Comparison of ENCODE assay signal across 8 mouse cellular contexts in the genomic region with DNA sequence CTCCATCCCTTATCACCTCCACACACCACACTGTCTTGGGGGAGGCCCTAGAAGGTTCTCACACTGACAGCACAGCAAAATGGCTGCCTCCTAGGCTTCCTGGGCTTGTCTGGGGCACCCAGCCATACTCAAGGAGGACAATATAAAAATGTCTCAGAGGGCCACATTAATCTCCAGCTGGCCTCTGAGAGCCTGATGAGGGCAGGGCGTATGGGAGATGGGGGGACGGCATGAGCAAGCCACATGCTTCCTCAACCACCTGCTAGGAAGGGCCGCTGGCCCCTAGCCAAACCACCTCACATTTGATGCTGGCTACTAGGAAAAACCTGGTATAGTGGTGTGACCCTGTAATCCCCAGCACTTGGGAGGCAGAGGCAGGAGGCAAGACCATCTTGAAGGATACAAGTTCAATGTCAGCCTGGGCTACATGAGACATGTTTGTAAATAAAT. TPM values are rescaled to one million over a fixed set of nuclear protein-coding genes. Genes with fewer than 3 reads are reported as not detected.
DNase-seq lines count a peak whose midpoint lies in the region; ATAC-seq and TF ChIP-seq lines count a peak whose summit lies in the region.

No protein-coding gene starts in this region.

- H3K4me3 ChIP-seq in forebrain, embryonic 10.5 days, result no peak overlapping the region
- H3K4me3 ChIP-seq in forebrain, embryonic 11.5 days (ENCODE audit: low read depth, low read length), result no peak overlapping the region
- H3K4me3 ChIP-seq in lung, postnatal 0 days (ENCODE audit: low read depth, low read length), result no peak overlapping the region

- TF ChIP-seq EP300 in lung, postnatal 0 days (IDR thresholded peaks at IDR 0.05), result no peak

- WGBS in forebrain, embryonic 10.5 days, result 90% methylated on average over 3 of the region's 3 CpGs
- 83% methylated on average over 3 of the region's 3 CpGs for WGBS in forebrain, embryonic 11.5 days
- WGBS in lung, postnatal 0 days, result 55% methylated on average over 3 of the region's 3 CpGs

- H3K27me3 ChIP-seq in forebrain, embryonic 10.5 days (ENCODE audit: poor library complexity, severe bottlenecking), result no peaks in the 10 kb centered on the region
- H3K27me3 ChIP-seq in forebrain, embryonic 11.5 days (ENCODE audit: control insufficient read depth, insufficient read depth, low read length), result no peaks in the 10 kb centered on the region
- no peaks in the 10 kb centered on the region for H3K27me3 ChIP-seq in lung, postnatal 0 days (replicated peaks; ENCODE audit: insufficient read depth, low read length)

- peak overlapping the region; percentile 85 for H3K27ac ChIP-seq in forebrain, embryonic 10.5 days
- H3K27ac ChIP-seq in forebrain, embryonic 11.5 days (ENCODE audit: low read depth, low read length), result no peak overlapping the region
- H3K27ac ChIP-seq in lung, postnatal 0 days (ENCODE audit: low read length), result 0 out of 2 replicates have a peak overlapping the region, but pooled peaks have one; percentile 40

- no peak overlapping the region for H3K4me2 ChIP-seq in forebrain, embryonic 11.5 days (ENCODE audit: low read depth, low read length, severe bottlenecking)
- 0 out of 2 replicates have a peak overlapping the region, but pooled peaks have one; percentile 44 for H3K4me2 ChIP-seq in lung, postnatal 0 days (replicated peaks; ENCODE audit: low read depth, low read length)

- no peak for DNase-seq in forebrain, embryonic 10.5 days (ENCODE audit: extremely low spot score, low spot score)
- DNase-seq in forebrain, embryonic 11.5 days (ENCODE audit: low spot score), result no peak
- DNase-seq in lung, postnatal 0 days (ENCODE audit: low spot score), result no peak
- DNase-seq in lung, postnatal 36 days, result no peak
- DNase-seq in naive thymus-derived CD4-positive, alpha-beta T cell, adult 2 months (ENCODE audit: low read depth), result peak; percentile 43
- no peak for DNase-seq in embryo, embryonic 10 days (ENCODE audit: low spot score)
- DNase-seq in right cerebral cortex, postnatal 10 days (ENCODE audit: low spot score in 2 of 2), result no peak

- ATAC-seq in forebrain, embryonic 11.5 days (replicated peaks; ENCODE audit: low FRiP score), result no peak
- ATAC-seq in lung, postnatal 0 days, result no peak
- 0 out of 2 replicates have a peak, but pooled peaks have one; percentile 24 for ATAC-seq in erythroblast, adult 5-6 weeks (replicated peaks; ENCODE audit: low FRiP score, poor library complexity, severe bottlenecking)

- TF ChIP-seq CTCF in lung, postnatal 0 days (IDR thresholded peaks at IDR 0.05), result no peak

- H3K9me3 ChIP-seq in forebrain, embryonic 10.5 days, result no peaks in the 10 kb centered on the region
- H3K9me3 ChIP-seq in forebrain, embryonic 11.5 days (ENCODE audit: control insufficient read depth, low read length), result no peaks in the 10 kb centered on the region
- no peaks in the 10 kb centered on the region for H3K9me3 ChIP-seq in lung, postnatal 0 days (ENCODE audit: low read length)

- no peak overlapping the region for H3K9ac ChIP-seq in forebrain, embryonic 11.5 days (ENCODE audit: low read length)
- H3K9ac ChIP-seq in lung, postnatal 0 days (replicated peaks; ENCODE audit: low read depth), result no peak overlapping the region

- peaks cover 70% of the 10 kb centered on the region for H3K4me1 ChIP-seq in forebrain, embryonic 10.5 days
- H3K4me1 ChIP-seq in forebrain, embryonic 11.5 days (replicated peaks; ENCODE audit: control insufficient read depth, insufficient read depth, low read length), result peaks cover 24% of the 10 kb centered on the region
- peaks cover 40% of the 10 kb centered on the region for H3K4me1 ChIP-seq in lung, postnatal 0 days (ENCODE audit: insufficient read depth, low read depth, low read length)

- H3K36me3 ChIP-seq in forebrain, embryonic 10.5 days (replicated peaks), result peaks cover 8% of the 10 kb centered on the region
- no peaks in the 10 kb centered on the region for H3K36me3 ChIP-seq in forebrain, embryonic 11.5 days (ENCODE audit: control insufficient read depth, insufficient read depth, low read length)
- H3K36me3 ChIP-seq in lung, postnatal 0 days (ENCODE audit: insufficient read depth, low read length), result no peaks in the 10 kb centered on the region

RNA-seq across cellular contexts. Expression of gene Gm9821, which starts 3.3 kb away (rescaled TPM):
- 0.44 and 0.52 TPM in 2 replicates for polyA plus RNA-seq in forebrain, embryonic 10.5 days (2016; fragmentation: Nextera tagmentation; extraction: Ambion mirVana)
- polyA plus RNA-seq in forebrain, embryonic 11.5 days (2014; fragmentation: Nextera tagmentation; extraction: Ambion mirVana), result 0.36 and 0.90 TPM in 2 replicates
- 0.14 and 0.35 TPM in 2 replicates for polyA plus RNA-seq in lung, postnatal 0 days (2015; fragmentation: Nextera tagmentation; extraction: Ambion mirVana)
- total RNA-seq in erythroblast, adult 5-6 weeks (2015; ENCODE audit: low replicate concordance), result not detected in 2 replicates
- 0.28 TPM in 1 of 2 replicates, not detected in the other for total RNA-seq in erythroblast, adult 5-6 weeks (2017; ENCODE audit: low replicate concordance)

RNA-seq across cellular contexts. Expression of gene Mdk, which starts 16.7 kb away (rescaled TPM):
- 1,773 and 1,865 TPM in 2 replicates for polyA plus RNA-seq in forebrain, embryonic 10.5 days (2016; fragmentation: Nextera tagmentation; extraction: Ambion mirVana)
- polyA plus RNA-seq in forebrain, embryonic 11.5 days (2014; fragmentation: Nextera tagmentation; extraction: Ambion mirVana), result 1,095 and 1,130 TPM in 2 replicates
- polyA plus RNA-seq in lung, postnatal 0 days (2015; fragmentation: Nextera tagmentation; extraction: Ambion mirVana), result 101 and 104 TPM in 2 replicates
- 1.9 TPM in 1 of 2 replicates, not detected in the other for total RNA-seq in erythroblast, adult 5-6 weeks (2015; ENCODE audit: low replicate concordance)
- total RNA-seq in erythroblast, adult 5-6 weeks (2017; ENCODE audit: low replicate concordance), result 0.77 TPM in 1 of 2 replicates, not detected in the other

RNA-seq across cellular contexts. Expression of gene Chrm4, which starts 21.8 kb away (rescaled TPM):
- polyA plus RNA-seq in forebrain, embryonic 10.5 days (2016; fragmentation: Nextera tagmentation; extraction: Ambion mirVana), result 0.12 and 0.77 TPM in 2 replicates
- polyA plus RNA-seq in forebrain, embryonic 11.5 days (2014; fragmentation: Nextera tagmentation; extraction: Ambion mirVana), result 0.47 and 0.56 TPM in 2 replicates
- polyA plus RNA-seq in lung, postnatal 0 days (2015; fragmentation: Nextera tagmentation; extraction: Ambion mirVana), result 0.12 and 0.16 TPM in 2 replicates
- not detected in 2 replicates for total RNA-seq in erythroblast, adult 5-6 weeks (2015; ENCODE audit: low replicate concordance)
- not detected in 2 replicates for total RNA-seq in erythroblast, adult 5-6 weeks (2017; ENCODE audit: low replicate concordance)

RNA-seq across cellular contexts. Expression of gene Dgkz, which starts 26.8 kb away (rescaled TPM):
- 35.1 and 39.1 TPM in 2 replicates for polyA plus RNA-seq in forebrain, embryonic 10.5 days (2016; fragmentation: Nextera tagmentation; extraction: Ambion mirVana)
- polyA plus RNA-seq in forebrain, embryonic 11.5 days (2014; fragmentation: Nextera tagmentation; extraction: Ambion mirVana), result 32.7 and 35.9 TPM in 2 replicates
- polyA plus RNA-seq in lung, postnatal 0 days (2015; fragmentation: Nextera tagmentation; extraction: Ambion mirVana), result 50.7 and 54.0 TPM in 2 replicates
- total RNA-seq in erythroblast, adult 5-6 weeks (2015; ENCODE audit: low replicate concordance), result 35.9 and 75.1 TPM in 2 replicates
- total RNA-seq in erythroblast, adult 5-6 weeks (2017; ENCODE audit: low replicate concordance), result 13.7 and 19.5 TPM in 2 replicates

Comparison
In these comparisons a context has a peak if more than half of its experiments do, and no peak if none do; other contexts are left out.
1. RNA of gene Mdk, which starts 16.7 kb away (polyA plus RNA-seq): 1,773 to 1,865 TPM in forebrain, embryonic 10.5 days and 1,095 to 1,130 TPM in forebrain, embryonic 11.5 days; 101 to 104 TPM in lung, postnatal 0 days; every median in the first group is over 10 times any median in the second.